Mouse (Mus musculus) lung, postnatal 0 days (tissue): ENCODE results near the gene Adcy6.

Experiments
- CTCF ChIP-seq: IDR thresholded peaks from 2 replicates; pipeline ENCODE4 v1.5.1; 2016; ENCODE audit warnings: antibody characterized with exemption, mild to moderate bottlenecking
- EP300 ChIP-seq: IDR thresholded peaks from 2 replicates; pipeline ENCODE4 v1.6.1; 2016; ENCODE audit warnings: antibody characterized with exemption, mild to moderate bottlenecking, control low read depth

- TF ChIP-seq CTCF (no peak), EP300 (no peak)
These were observed 14.8 kb downstream of the Adcy6 start for GRCm38 (mm10) chr15:98595049-98595448.
